Mouse (Mus musculus) adrenal gland, adult 2 months (tissue): ENCODE data around the gene Pth2r. TPM values are rescaled to one million over a fixed set of nuclear protein-coding genes. Genes with fewer than 3 reads are reported as not detected.
A peak's percentile ranks its signal among the peaks of the same experiment; 100 is the strongest.

Experiments
- DNase-seq: peaks from one replicate; pipeline ENCODE4 v3.0.0; 2021
- long read RNA-seq: library from polyadenylated mRNA; stranded (forward); transcript quantifications from one replicate; pipeline ENCODE4 v2.0.0, GENCODE M21; 2021
- polyA plus RNA-seq: library from polyadenylated mRNA; depleted of rRNA; stranded (reverse); fragments of >200 nt; gene quantifications from 2 replicates; pipeline ENCODE4 v1.2.3, GENCODE M21; 2012; rRNA removed
- total RNA-seq, 2 experiments: library from RNA; stranded (reverse); gene quantifications; 2 replicates each; pipeline ENCODE4 v1.2.3; 2021

The Pth2r gene
- not detected for total RNA-seq
- not detected in 2 replicates for polyA plus RNA-seq
- long read RNA-seq, result 0 reads

DNA sequence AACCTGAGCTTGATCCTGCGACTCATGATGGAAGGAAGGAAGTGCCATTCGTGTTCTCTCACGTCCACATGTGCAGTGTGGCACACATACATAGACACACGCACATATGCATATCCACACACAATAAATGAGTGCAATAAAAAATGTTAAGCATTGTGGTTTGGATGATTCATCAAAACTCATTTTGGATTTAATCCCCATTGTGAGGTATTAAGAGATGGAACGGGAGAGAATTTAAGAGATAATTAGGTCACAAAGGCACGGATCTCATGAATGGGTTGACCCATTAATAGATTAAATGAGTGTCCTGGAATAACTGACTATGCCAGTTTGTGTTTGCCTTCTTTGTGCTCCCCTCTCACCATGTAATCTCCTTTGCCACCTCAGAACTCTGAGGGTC is at the start of gene Pth2r:
Gene Pth2r (plus strand): TSS at position 301 of the 400 bp plus-strand sequence.
- no peak for DNase-seq

- DNase-seq, result no peak
These were observed 44.1 kb upstream of the Pth2r start for GRCm38 (mm10) chr1:65237712-65238111.

DNA sequence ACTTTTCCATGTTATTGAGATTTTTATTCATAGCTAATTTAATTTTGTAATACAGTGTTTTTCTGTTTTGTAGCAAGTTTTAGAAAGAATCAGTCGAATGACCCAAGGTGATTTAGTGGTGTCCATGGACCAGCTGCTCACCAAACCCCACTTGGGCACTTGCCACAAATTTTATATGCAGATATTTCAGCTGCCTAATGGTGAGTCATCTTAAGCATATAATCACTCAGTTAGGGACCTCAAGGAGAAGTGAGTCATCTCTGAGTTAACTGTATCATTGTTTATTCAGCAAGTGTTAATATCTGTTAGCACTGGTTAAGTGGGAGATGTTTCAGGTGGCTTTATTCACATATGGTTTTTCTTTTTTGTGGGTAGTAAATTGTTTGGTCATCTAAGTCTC is 36.2 kb upstream of the Pth2r start:
- DNase-seq, result peak; percentile 70

- DNase-seq, result no peak
These were observed 1.4 kb upstream of the Pth2r start for GRCm38 (mm10) chr1:65280461-65280860.

- peak; percentile 58 for DNase-seq
These were observed 910 bp downstream of the Pth2r start for GRCm38 (mm10) chr1:65282766-65283165.

GRCm38 (mm10) chr1:65308476-65308875 is 26.6 kb downstream of the Pth2r start:
- DNase-seq, result peak; percentile 63

DNA sequence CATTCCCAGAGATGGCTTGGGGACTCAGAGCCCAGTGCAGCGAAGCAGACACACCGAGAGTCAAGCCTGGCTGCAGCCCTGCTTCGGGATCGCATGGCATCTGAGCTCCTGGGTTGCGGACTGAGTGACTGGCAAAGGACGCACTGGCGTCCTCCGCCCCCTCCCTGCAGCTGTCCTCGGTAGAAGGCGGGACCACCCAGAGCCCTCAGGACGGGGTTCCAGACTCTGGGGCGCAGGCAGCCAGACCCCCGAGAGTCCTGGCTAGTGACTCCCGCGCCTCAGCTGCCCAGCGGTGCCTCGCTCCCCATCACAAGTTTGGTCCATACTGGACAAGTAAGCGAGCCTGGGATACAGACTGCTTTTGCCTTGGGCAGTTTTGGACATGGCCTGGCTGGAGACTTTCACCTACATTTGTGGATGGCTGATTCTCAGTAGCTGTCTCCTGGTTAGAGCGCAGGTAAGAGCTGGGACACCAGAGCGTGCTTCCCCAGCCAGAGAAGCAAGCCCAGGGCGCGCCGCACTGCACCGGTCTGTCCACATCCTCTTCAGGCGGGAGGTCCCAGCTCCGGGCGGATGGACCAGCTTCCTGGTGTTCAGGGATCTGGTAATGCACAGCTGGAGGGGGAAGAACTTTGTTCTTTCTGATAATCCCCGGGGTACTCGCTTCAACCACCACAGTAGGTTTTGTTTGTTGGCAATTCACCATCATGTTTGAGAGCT is 29.5 kb downstream of the Pth2r start:
- no peak for DNase-seq

- peak; percentile 8 for DNase-seq
These were observed 30.3 kb downstream of the Pth2r start for GRCm38 (mm10) chr1:65312118-65312517.

DNA sequence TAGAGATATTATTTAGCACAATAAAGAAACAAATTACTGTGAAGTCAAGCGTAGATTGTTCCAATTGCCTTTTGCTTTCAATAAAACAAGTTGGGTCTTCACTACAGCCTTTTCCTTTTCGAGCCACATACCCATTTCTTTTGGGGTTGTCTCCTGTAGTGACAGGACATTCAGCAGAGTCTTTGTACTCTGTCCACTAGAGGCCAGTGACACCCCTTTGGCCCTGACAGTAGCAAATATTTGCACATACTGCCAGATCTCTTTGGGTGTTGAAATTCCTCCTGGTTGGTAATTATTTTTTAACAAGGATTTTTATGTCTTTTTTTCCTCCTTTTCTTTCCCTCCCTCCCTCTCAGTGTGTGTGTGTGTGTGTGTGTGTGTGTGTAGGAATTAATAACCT is 31.0 kb downstream of the Pth2r start:
- DNase-seq, result peak; percentile 19

GRCm38 (mm10) chr1:65314054-65315021 is 32.5 kb downstream of the Pth2r start:
- DNase-seq, result no peak

GRCm38 (mm10) chr1:65315022-65315407 is 33.2 kb downstream of the Pth2r start:
- DNase-seq, result no peak

GRCm38 (mm10) chr1:65334026-65334425 is 52.2 kb downstream of the Pth2r start:
- no peak for DNase-seq

DNA sequence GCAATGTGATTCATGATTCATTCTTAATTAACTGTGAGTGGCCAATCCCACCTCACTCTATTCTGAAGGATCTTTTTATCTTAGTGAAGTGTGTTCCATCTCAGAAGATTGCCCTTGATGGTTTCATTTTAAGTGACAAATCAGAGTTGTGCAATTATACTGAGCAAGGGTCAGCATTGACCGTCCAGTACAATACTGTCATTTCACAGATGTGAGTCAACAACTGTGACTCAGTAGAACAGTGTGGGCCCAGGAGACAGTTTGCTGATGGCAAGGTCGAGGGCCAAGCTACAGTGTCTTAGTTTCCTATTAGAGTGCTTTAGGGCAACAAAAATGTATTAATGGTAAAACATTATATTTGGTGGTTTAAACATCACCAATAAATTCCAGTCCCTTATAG is 55.9 kb downstream of the Pth2r start:
- peak; percentile 78 for DNase-seq

GRCm38 (mm10) chr1:65340240-65340639 is 58.4 kb downstream of the Pth2r start:
- DNase-seq, result no peak

GRCm38 (mm10) chr1:65352979-65353378 is 71.1 kb downstream of the Pth2r start:
- no peak for DNase-seq

GRCm38 (mm10) chr1:65354153-65354552 is 72.3 kb downstream of the Pth2r start:
- no peak for DNase-seq

GRCm38 (mm10) chr1:65388328-65388727 is 106.5 kb downstream of the Pth2r start:
- DNase-seq, result peak; percentile 56

DNA sequence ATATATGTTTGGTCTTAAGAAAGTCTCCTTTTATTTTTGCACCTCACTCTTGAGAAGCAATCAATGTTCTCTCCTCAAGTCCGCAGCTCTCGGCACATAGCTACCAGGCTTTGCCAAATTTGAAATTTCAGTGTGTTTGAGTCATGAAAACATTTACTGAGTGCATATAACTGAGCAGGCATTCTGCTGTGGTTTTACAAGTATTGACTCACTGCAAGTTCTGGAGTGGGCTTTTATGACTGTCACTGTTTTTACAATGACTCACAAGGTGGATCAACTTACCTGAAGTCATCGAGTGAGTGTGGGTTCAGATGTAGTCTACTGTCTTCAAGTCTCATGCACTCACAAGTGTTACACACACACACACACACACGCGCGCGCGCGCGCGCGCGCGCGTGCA is 107.8 kb downstream of the Pth2r start:
- no peak for DNase-seq

DNA sequence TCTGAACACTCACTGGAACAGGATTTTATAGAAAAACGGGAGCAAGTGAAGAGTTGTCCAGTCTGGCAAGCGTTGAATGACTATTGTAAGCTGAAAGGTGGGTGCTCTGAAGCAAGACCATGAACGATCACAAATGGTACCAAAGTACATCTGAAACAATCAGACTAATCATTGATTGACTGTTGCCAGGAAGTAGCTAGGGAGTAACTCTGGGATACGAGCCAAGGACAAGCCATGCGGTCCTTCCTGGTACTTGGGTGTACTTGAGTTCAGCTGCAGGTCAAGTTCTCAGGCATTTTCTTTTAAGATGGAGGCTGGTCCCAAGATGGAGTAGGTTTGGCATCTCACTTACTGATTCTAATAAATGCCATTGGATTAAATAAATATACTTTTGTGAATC is 125.6 kb downstream of the Pth2r start:
- DNase-seq, result no peak

GRCm38 (mm10) chr1:65420909-65421308 is 139.1 kb downstream of the Pth2r start:
- DNase-seq, result no peak

GRCm38 (mm10) chr1:65422501-65423010 is 140.7 kb downstream of the Pth2r start:
- no peak for DNase-seq
